Mouse (Mus musculus): Measurements from ENCODE around the gene Vwa8.

Gene Vwa8

DNA sequence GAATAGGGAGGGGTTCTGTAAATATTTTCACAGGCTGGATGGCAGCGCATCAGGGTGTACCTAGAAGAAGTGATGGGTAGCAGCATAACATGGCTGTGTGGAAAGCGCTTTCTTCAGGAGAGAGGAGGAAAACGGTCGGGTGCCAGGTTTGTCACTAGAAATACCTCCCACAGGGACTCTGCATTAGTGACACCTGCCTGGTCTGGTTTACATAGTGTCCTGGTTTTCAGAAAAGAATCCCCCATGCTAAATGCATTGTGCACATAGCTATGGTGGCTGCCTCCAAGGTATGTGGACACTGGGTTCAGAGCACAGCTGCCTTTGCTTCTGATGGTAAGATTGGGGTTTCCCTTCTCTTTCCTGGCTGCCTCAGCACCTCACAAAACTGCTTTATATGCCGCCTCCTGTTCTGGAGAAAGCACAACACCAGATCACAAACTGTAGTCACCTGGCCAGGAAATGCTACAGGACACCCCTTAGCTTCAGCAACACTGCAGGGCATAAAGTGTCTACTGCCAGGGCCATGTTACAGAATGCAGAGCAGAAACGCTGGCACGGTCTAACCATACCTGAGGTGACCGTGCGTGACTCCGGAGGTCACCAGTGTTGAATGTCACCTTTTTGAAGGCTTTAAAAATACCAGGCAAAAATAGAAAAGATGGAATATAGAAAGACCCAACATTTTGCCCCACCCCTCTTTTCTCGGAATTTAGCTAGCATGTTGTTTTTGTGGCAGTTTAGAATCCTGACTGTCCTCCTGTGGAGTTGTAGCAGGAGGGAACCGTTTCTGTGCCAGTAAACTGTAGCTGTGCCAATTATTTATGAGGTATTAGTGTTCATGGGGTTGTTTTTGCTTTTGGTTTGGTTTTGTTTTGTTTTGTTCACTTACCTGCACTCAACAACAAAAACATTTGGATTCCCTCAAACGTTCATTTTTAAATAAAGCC lies 295.7 kb downstream of the Vwa8 start:
- no peak for DNase-seq (ENCODE audit: low spot score)

DNA sequence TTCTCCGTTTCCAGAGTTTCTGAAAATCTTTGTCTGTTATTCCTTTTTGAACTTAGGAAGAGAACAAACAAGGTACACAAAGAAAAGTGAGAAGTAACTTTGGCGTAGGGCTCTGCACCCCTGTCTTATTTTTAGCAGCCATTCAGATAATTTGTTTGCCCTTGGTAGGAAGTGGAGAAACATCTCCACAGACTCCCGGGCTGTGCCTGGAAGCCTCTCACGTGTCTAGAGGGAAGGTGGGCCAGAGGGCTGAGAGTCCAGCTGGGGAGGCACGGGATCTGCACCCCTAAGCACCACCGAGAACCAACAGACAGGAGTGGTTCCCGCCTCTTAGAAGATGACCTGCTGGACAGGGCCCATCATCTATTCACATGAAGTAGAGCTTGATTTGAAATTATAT lies 302.9 kb downstream of the Vwa8 start:
- DNase-seq (ENCODE audit: low spot score): no peak

DNA sequence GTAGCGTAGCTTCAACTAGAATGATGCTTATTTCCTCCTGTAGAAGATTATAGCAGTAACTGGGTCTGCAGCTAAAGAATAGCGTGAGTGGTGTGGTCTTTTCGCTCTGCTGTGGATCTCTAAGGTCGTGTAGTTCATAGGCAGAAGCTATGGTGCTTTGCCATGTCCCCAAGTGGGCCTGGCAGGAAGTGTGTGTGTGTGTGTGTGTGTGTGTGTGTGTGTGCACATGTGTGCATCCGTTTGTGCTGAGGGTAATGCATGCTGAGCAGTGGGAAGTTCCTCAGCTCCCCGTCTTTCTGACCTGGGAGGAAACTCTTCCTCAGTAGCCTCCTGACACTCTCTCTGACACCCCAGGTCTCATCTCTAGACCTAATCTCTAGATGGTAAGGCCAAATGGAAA lies 305.0 kb downstream of the Vwa8 start:
- DNase-seq (ENCODE audit: low spot score): no peak

DNA sequence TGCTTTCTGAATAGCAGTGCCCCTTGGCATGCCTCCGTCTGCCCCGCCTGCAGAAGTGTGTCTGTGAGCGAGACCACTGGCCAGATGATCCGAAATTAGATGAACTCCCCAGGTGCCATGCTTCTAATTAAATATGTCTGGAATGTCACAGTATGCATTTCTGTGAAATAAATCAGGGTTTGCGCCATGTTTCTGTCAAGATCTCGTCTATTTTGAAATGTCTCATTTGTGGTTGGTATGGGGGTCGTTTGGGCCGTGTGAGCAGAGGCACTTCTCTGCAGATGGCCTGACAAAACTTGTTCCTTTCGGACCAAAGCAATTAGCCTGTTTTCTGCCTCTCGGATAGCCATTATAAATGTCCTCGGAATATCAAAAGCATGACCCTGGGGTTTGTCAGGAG lies 306.1 kb downstream of the Vwa8 start:
- no peak for DNase-seq (ENCODE audit: low spot score)

DNA sequence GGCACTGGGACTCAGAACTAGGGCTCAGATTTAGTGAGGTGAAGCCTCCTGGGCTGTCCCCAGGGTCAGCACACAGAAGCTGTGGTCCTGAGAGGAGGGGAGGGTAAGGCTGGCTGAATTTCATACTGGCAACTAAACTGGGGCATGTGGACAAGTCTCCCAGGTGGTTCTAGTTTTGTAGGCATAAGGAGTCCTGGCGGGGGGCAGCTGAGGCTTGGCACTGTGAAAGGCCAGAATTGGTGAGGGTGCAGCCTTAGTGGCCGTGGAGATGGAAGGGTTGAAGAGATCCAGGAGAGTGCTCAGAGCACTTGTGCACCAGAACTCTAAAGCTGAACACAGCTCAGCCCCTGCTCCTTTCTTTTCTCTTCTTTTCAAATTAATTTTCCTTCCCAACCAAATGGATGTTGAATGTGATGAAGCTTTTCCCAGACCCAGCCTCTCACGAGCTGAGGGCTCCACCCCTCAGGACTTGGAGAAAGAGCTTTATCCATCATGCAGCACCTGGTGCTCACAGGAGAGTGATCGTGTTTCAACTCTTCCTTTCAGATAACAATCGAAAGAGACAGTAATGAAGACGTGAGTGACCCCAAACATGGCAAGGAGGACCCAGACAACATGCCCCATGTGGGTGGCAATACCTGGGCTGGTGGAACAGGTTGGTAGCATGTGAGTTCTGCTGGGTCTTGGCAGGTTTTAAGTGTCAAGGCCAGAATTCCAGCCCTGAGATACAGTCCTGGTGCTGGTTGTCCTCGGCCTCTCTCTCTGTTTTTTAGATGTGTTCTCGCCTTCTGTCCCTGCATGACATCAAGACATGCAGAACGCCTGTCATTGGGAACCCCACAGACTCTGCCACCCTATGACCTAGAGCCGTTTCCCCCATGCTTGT lies 307.9 kb downstream of the Vwa8 start:
- DNase-seq (ENCODE audit: low spot score): no peak

DNA sequence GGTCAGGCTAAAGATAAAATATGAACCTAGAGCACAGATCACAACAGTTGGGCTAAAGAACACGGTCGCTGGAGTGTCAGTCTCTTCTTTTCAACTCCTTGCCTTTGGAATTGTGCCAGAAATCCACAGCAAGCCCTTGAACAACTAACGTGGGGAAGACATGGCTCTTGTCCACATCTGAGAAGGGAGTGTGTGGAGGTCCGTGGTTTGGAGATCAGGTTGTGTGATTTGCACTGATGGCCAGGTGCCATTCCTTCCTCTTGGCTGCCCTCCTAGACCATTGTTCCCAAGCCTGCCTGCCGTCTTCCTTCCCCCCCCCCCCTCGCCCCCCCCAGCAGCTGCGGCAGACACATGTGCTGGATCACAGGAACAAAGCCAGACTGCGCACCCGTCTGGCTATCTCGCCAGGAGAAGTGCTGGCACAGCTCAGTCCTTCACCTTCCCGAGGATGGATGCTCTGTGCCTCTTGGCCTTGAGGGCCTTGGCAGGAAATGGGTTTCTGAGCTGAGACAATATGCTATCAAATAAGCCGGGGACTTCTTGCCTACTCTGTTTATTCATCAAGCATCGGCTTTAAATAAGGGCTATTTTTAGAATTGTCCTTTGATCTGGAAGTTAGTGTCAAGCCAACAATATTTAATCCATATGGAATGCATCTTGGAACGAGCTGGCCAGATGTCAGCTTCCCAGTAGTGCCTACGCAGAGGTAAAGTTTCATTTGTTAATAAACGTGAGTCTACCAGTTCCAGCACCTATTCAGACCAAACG lies 308.8 kb downstream of the Vwa8 start:
- no peak for DNase-seq (ENCODE audit: low spot score)

DNA sequence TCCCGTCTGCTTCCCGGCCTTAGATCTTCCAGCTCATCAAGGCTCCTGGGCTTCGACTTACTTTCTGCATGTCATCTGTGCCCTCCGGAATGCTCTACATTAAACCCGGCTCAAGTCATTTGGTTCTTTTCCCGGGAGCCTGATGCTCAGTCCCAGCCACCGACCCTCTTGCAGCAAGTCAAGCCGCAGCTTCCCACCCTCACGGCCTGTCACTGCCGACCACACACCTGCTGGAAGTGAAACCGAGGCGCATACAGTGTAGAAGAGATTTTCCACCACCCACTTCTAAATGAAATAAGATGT lies 309.3 kb downstream of the Vwa8 start:
- no peak for DNase-seq (ENCODE audit: low spot score)

DNA sequence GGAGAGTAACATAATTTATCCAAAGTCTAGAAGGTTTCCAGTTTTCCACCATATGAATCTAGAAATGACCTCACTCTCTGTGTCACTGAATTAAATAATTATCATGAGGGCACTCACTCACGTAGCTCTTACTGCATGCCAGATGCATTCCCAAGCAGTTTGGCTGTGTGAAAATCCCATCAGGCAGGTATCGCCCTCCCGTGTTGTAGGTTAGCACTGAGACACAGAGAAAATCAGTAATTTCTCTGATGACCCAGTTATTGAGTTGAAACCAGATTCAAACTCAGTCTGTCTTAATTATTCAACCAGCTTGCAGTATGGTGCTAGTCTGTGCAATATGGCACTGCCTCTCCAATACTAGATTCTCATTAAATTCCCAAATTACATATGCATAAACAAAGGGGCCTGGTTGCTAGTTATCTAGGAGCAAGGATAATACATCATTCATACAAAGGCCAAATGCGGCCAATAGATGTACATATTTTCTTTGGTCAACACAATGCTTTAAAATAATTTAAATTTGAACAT lies 309.9 kb downstream of the Vwa8 start:
- no peak for DNase-seq (ENCODE audit: low spot score)

DNA sequence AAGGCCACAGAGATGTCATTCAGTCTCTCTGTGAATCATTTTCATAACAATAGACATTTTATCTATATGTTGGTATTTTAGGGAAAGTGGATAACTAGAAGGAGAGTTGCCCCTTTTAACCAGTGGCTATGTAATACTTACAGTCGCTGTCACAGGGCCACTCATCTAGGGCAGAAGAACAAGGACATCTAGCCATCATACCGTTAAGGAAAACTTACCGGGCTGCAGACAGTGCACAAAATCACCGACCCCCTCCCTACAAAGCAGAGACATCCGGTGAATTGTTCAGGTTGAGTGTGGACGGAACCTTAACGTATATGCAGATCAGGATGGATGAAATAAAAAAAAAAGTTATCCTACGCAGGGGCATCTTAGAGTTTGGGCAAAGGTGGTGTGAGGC lies 310.6 kb downstream of the Vwa8 start:
- DNase-seq (ENCODE audit: low spot score): no peak

DNA sequence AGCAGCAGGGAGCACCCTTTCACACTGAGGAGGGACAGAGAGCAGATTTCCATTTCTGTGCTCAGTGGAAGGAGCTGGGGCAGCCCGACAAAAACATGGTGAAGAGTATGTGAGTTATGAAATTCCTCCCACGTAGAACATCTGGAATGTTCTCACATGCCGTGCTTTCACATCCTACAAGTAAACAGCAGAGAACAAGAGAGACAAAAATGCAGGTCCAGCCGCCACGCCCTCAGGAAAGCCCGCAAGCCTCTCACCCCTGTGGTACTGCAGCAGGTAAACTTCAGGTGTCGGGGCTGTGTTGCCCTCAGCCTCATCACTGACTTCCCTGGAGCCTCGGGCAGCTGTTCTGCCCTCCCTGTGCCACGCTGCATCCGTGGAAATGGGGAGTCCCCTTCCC lies 311.6 kb downstream of the Vwa8 start:
- DNase-seq (ENCODE audit: low spot score): no peak

DNA sequence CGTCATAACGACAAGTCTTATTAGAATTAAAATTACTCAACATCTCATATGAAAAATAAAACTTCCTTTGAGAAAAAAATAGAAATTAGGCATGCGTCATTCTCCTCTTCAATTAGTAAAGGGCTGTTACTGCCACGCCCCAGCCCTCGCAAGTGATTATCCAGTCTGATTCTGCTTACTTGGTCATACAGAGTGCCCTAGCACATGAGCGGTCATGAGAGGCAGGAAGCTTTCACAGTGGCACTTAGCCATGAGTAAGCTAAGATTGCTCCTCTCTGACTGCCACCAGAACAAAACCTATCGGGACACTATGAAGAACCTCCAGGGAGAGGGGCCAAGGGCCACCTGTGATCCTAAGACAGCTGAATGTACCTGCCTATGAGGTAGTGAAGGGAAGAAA lies 312.1 kb downstream of the Vwa8 start:
- no peak for DNase-seq (ENCODE audit: low spot score)

DNA sequence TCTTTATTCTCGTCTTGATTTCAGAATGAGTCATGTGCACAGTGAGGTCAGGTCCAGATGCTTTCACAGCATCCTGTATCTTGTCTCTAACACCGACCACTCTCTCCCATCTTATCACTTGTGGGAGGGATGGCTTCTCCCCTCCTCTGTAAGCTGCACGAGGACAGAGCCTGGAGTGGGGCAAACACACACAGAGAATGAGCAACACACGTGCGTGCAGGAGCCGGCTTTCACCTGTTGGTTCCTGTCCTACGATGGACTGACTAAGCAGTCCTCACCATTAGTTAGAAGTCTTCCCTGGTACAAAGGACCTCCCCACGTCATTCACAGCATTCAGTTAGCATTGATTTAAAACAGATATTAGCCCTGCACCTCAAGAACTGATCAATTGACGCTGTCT lies 312.9 kb downstream of the Vwa8 start:
- no peak for DNase-seq (ENCODE audit: low spot score)

DNA sequence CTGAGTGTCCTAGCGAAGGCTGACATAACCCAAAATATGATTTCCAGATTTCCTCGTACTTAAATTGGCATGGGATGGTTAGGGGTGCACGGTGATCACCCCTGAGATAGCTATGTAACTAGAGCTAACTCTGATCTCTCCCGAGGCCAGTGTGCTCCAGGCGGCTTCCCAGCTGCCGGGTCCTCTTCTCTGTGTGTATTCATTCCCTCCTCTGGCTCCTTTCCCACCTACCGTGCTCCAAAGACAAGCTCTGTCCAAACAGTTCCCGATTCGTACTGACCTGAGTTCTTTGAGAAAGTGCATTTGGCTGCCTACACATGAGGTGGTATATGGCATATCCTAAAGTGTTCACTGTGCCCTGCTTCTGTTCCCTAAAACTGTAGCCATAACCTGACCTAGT lies 313.8 kb downstream of the Vwa8 start:
- no peak for DNase-seq (ENCODE audit: low spot score)

DNA sequence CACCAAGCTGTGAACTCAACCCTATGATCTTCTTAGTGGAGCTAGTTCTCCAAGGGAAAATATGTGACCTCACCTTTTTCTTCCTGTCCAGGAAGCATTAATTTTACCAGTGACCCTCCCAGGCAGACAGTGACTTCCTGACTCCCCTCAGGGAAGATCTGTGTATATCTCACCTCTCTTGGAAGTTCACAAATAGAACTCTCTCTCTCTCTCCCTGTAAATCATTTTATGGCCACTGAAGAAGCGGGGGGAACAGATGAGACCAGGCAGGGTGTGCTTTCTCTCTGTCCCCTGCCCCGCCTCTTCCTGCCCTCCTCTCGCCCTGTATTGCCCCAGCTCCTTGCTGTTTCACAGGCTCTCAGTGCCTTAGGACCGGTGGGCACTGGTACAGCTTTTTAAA lies 315.5 kb downstream of the Vwa8 start:
- DNase-seq (ENCODE audit: low spot score): no peak

DNA sequence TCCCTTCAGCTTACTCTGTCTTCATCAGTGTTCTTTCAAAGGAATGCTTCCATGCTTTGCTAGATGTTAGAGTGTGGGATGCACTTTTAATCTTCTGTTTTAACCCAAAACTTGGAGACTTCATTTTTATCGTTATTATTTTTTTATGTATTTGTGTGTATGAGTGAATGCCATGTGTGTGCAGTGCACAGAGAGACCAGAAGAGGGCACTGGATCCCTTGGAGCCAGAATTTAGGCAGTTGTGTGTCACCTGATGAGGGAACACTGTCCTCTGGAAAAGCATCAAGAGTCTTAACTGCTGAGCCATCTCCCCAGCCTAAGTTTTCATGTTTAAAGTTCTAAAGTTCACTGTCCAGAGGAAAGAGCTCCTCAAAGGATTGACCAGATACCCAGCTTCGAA lies 316.1 kb downstream of the Vwa8 start:
- DNase-seq (ENCODE audit: low spot score): no peak

DNA sequence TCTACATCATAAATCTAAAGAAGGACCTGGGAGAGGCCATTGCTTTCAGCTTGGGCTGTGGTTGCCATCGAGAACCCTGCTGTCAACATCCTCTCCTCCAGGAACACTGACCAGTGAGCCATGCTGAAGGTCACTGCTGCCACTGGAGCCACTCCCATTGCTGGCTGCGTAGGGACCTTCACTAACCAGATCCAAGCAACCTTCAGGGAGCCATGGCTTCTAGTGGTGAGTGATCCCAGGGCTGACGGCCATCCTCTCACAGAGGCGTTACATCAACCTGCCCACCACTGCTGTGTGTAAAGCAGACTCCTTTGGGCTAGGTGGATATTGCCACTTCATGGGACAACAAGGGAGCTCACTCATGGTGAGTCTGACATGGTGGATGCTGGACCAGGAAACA lies 325.7 kb downstream of the Vwa8 start:
- no peak for DNase-seq (ENCODE audit: low spot score)

DNA sequence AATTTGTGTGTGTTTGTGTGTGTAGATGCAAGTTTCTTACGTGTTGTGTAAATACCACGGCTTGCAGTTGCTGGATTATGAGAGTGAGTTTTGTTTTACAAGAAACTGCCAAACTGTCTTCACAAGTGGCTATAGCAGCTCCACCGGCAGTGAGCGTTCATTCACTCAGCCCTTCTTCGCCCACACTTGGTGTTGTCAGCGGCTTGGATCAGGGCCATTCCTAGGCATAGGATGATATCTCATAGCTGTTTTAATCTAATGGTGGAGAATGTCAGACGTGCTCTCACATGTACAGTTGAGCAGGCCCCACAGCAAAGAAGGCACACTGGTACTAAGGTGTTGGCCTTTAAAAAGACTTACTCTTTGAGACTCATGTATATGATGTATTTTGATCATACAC lies 328.9 kb downstream of the Vwa8 start:
- DNase-seq (ENCODE audit: low spot score): no peak

DNA sequence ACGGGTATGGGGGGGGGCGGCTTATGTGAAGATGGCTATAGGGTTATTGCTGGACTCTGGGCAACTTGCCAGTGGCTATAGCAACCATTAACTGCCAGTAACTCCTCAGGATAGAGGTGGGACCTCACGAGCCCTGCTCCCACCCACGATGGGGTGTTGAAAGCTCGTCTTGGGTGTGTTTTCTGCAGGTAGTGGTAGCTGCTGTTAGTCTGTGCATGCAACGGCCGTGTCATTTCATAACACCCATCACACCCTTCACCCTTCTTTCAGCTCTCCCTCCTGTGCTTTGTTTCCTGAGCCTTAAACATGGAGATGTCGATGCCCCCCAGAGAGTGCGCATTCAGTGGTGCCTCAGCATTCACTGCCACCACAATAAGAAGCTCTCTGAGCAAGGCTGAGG lies 329.4 kb downstream of the Vwa8 start:
- no peak for DNase-seq (ENCODE audit: low spot score)

DNA sequence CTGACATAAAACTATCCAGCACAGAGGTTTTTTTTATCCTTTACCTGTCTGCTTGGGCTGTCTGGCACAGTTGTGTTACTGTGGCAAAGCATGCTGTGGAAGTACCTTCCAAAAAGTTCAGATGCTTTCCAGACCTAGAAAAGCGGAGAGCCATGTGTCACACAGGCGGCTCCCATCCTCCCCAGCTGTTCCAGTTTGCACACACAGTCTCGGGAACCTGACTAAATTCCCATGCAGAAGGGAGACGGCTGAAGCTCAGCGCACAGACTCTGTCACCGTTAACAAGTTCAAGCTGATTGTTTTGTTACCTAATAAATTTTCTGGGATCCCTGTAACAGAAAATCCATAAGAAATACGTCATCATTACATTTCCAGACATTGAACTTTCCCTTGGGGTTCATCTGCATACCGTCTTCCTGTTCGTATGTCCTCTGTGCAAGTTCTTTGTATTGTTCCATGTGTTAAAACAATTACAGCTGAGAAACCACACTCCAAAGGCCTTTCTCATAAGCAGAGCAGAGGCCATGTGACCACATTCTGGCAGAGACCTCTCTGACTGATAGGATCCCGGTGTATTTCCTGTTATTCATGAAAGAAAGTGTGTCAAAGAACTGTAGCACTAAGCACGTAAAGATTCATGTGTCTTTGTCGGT lies 331.4 kb downstream of the Vwa8 start:
- no peak for DNase-seq (ENCODE audit: low spot score)

DNA sequence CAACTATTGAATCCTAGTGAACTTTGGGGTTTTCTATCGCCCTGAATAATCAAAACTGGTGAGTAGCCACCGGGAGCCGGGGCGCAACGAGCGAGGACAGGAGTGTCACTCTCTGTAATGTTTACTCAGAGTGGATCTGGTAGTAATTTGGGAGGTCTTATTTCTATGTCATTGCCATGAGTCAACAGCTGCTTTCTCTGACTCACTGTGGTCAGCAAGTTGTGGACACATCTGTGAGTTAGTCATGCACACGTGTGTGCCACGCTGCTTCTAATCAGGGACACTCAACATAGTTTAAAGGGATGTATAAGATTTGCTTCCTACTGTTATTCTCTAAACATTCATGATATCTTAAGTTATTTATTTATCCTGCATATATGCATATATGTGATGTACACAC lies 332.9 kb downstream of the Vwa8 start:
- no peak for DNase-seq (ENCODE audit: low spot score)

DNA sequence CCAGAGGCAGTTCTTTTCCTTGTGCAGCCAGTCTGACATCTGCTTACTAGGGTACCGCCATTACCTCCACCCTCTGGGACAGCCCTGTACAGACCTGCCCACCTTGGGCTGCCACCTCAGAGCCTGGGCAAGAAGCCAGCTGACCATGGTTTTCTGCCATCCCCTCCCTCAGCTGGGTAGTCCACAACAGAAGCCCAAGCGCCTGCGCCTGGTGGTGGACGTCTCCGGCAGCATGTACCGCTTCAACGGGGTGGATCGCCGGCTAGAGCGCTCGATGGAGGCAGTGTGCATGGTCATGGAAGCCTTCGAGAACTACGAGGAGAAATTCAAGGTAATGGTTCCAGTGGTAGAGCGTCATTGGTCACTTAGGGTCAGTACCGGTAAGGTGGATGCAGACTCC lies 333.9 kb downstream of the Vwa8 start:
- no peak for DNase-seq (ENCODE audit: low spot score)

DNA sequence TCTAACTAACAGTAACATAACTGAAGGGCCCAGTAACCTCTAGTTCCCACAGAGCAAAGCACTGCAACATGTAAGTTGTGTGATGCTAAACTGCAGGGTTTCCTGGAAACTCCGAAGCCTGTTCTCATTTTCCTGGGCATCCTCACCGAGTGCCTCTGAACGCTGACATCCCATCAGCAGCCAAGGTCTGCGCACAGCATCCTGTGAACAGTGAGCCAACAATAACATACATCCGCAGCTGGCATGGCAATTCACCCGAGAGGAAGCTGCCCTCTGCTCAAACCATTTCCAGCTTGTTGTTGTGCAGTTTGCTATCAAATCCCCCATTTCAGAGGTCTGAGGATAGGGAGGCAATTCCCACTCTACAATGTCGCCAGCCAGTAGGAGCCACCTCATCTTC lies 334.4 kb downstream of the Vwa8 start:
- DNase-seq (ENCODE audit: low spot score): no peak

All from yolk sac, embryonic 10.5 days (tissue).